Mouse (Mus musculus) left cerebral cortex, postnatal 36 days (tissue): ENCODE results near the gene Emc3. TPM values are rescaled to one million over a fixed set of nuclear protein-coding genes. Genes with fewer than 3 reads are reported as not detected.

ENCODE experiments used
- DNase-seq, 2 experiments: peaks; one replicate each; pipeline ENCODE4 v3.0.0; 2021 to 2022; ENCODE audit warnings: low spot score in 2 of 2, mixed read lengths in 1 of 2
- intact Hi-C: fragments of 180-260 bp; cut with DNase I; formaldehyde crosslinking; loops from one replicate; pipeline ENCODE4 v1.15.1; 2025
- total RNA-seq, 2 experiments: library from RNA; stranded (reverse); gene quantifications; 2 replicates each; pipeline ENCODE4 v1.2.3; 2021

Emc3 gene
- total RNA-seq, 2 experiments from 2014 or later: 71.7 to 81.1 TPM

GRCm38 (mm10) chr6:113501388-113502084, 29.9 kb downstream of the Emc3 start, which contains the start of gene Prrt3:
Prrt3 (minus strand) TSS chr6:113501931.
- intact Hi-C loops: loop anchor here (2.0 to 5.0 kb wide), 3 partner anchors 19 to 121 kb away; partner anchors contain the start of genes Creld1 and Vhl
- DNase-seq: peak; percentile 86

- intact Hi-C loops: no loop called here
Measured at GRCm38 (mm10) chr6:113499346-113499745, 32.1 kb downstream of the Emc3 start.

GRCm38 (mm10) chr6:113495071-113495675, 36.3 kb downstream of the Emc3 start:
- intact Hi-C loops: no loop called here
- no peak for DNase-seq

More at GRCm38 (mm10) chr6:113499346-113499745, 32.1 kb downstream of the Emc3 start:
- no peak for DNase-seq

GRCm38 (mm10) chr6:113494258-113494788, 37.1 kb downstream of the Emc3 start:
- intact Hi-C loops: no loop called here
- DNase-seq: peak; percentile 74

GRCm38 (mm10) chr6:113492101-113492864, 39.2 kb downstream of the Emc3 start:
- intact Hi-C loops: no loop called here
- peak; percentile 75 to 83 for DNase-seq

GRCm38 (mm10) chr6:113489410-113489809, 42.0 kb downstream of the Emc3 start:
- intact Hi-C loops: no loop called here
- DNase-seq: no peak

GRCm38 (mm10) chr6:113487125-113487576, 44.3 kb downstream of the Emc3 start:
- intact Hi-C loops: no loop called here
- no peak for DNase-seq

- no peak for DNase-seq
- intact Hi-C loops: loop anchor here (2.0 to 5.0 kb wide), 2 partner anchors 17 to 41 kb away; partner anchors contain the start of genes Jagn1 and Prrt3
Measured at GRCm38 (mm10) chr6:113483729-113484128, 47.7 kb downstream of the Emc3 start.

- intact Hi-C loops: loop anchor here (2.0 to 5.0 kb wide), 2 partner anchors 18 to 41 kb away; partner anchors contain the start of genes Jagn1 and Prrt3
- DNase-seq: peak; percentile 92 to 93
Measured at GRCm38 (mm10) chr6:113483100-113483615, 48.3 kb downstream of the Emc3 start, which contains the start of gene Creld1. Creld1 (plus strand) TSS chr6:113483297.

GRCm38 (mm10) chr6:113482477-113483099, 48.9 kb downstream of the Emc3 start:
- intact Hi-C loops: loop anchor here (2.0 to 5.0 kb wide), 2 partner anchors 18 to 40 kb away; partner anchors contain the start of genes Jagn1 and Prrt3
- peak in 1 of 2 experiments; percentile 59 for DNase-seq

GRCm38 (mm10) chr6:113480555-113481373, 50.7 kb downstream of the Emc3 start:
- intact Hi-C loops: loop anchor here (5.0 kb wide), 1 partner anchor 38 kb away; the partner anchor contains the start of gene Jagn1
- DNase-seq: no peak

- DNase-seq: no peak
- intact Hi-C loops: no loop called here
Measured at GRCm38 (mm10) chr6:113478906-113479305, 52.5 kb downstream of the Emc3 start.

GRCm38 (mm10) chr6:113477353-113477752, 54.1 kb downstream of the Emc3 start:
- intact Hi-C loops: no loop called here
- DNase-seq: no peak

- intact Hi-C loops: no loop called here
- no peak for DNase-seq
Measured at GRCm38 (mm10) chr6:113473715-113474114, 57.7 kb downstream of the Emc3 start.

GRCm38 (mm10) chr6:113473246-113473645, 58.2 kb downstream of the Emc3 start:
- no peak for DNase-seq
- intact Hi-C loops: no loop called here

- intact Hi-C loops: no loop called here
Measured at GRCm38 (mm10) chr6:113472061-113472460, 59.4 kb downstream of the Emc3 start.

GRCm38 (mm10) chr6:113471297-113471936, 60.0 kb downstream of the Emc3 start, which contains the start of gene Il17rc:
Il17rc (plus strand) TSS chr6:113471427.
- intact Hi-C loops: no loop called here

More at GRCm38 (mm10) chr6:113472061-113472460, 59.4 kb downstream of the Emc3 start:
- no peak for DNase-seq

More at GRCm38 (mm10) chr6:113471297-113471936, 60.0 kb downstream of the Emc3 start, which contains the start of gene Il17rc:
- no peak for DNase-seq
